Mouse (Mus musculus) thymus, postnatal 4 days (tissue): Measurements from ENCODE around the gene Atxn7l1.

Experiments
- DNase-seq: peaks from one replicate; pipeline ENCODE4 v3.0.0; 2021

The Atxn7l1 gene

GRCm38 (mm10) chr12:33183138-33183627, 35.7 kb downstream of the Atxn7l1 start:
- DNase-seq: no peak

GRCm38 (mm10) chr12:33184137-33184536, 36.6 kb downstream of the Atxn7l1 start:
- no peak for DNase-seq

GRCm38 (mm10) chr12:33185046-33185445, 37.6 kb downstream of the Atxn7l1 start:
- DNase-seq: no peak

GRCm38 (mm10) chr12:33186331-33186730, 38.8 kb downstream of the Atxn7l1 start:
- DNase-seq: no peak

- DNase-seq: no peak
Observed at GRCm38 (mm10) chr12:33190133-33190532, 42.6 kb downstream of the Atxn7l1 start.

- DNase-seq: no peak
Observed at GRCm38 (mm10) chr12:33190633-33191032, 43.1 kb downstream of the Atxn7l1 start.

- no peak for DNase-seq
Observed at GRCm38 (mm10) chr12:33193408-33193901, 46.0 kb downstream of the Atxn7l1 start.

DNA sequence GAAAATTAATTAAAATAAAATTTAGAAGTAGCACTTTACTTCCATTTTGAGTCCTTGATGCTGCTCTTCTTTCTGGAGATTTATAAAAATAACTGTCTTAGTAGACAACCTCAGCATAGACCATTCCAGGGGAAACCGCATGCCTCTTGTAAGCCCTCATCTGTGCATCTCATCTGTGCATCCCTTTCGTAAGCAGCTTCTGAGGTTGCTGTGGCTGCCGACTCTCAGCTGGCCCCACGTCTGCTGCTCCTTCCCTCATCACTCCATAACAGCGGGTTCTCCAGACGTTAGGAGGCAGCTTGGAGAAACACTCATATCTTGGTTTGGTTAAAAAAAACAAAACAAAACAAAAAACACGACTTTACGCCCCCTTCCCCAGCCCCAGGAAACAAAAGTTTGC, 47.7 kb downstream of the Atxn7l1 start:
- no peak for DNase-seq

DNA sequence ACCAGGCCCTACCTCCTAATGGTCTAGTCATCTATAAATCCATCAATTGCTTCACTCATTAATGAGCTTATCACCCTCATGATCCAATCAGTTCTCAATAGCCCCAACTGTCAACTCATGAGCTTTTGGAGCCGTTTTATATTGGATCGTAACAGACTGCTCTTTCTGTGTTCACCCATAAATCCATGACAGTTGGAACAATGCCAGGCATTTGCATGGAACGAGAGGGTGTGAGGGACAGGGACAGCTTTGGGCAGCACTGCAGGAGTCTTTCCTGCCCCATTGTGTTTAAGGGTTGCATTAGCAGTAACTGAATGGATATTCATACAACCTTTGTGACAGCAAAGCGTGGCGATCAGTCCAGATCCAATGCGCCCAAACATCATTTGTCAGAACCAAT, 49.8 kb downstream of the Atxn7l1 start:
- no peak for DNase-seq

DNA sequence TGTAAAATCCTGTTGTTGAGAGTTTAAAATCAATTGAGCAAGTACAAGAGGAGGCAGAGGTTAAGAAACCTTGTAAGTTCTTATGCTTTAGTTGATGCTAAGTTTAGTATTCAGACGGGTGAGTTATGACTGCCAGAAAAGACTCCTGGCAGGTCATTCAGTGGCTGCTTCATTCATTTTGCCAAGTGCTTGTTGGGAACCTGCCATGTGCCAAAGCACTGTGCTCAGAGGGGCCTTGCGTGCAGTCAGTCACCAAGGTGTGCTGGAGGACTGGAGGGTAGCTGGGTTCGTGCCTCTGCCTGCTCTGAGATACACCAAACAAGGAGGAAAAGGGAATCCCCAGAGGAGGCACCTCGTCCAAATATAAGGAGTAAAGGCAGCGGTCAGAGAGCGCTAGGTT, 50.3 kb downstream of the Atxn7l1 start:
- no peak for DNase-seq

GRCm38 (mm10) chr12:33201068-33201467, 53.6 kb downstream of the Atxn7l1 start:
- DNase-seq: no peak

DNA sequence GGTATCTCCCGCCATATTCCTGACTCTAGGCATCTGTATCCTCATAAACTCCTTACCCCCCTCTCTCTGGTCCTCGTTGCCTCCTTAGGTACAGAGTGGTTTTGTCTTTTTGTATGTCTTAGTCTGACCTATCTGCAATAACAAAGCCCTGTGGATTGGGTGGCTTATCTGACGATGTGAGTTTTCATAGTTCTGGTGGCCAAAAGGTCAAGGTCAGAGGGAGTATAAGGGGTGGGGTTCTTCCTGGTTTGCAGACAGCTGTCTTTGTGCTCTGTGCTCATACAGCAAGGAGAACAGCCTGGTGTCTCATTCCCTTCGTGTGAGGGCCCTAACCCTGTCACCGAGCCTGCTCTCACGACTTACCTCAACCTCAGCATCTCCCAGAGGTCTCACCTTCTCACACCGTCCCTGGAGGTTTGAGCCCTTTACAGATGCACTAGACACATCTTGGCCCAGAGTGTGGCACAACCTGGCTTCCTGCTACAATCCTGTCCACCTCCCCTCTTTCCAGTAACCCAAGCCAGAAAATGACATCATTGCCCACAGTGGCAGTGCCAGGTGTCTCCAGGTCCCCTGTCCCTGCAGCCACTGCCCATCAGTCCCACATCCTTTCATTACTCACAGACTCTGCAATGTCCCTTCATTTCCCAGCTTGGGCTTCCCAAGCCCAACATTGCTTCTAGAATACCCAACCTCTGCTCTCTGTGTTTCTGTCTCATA, 54.2 kb downstream of the Atxn7l1 start:
- DNase-seq: no peak

DNA sequence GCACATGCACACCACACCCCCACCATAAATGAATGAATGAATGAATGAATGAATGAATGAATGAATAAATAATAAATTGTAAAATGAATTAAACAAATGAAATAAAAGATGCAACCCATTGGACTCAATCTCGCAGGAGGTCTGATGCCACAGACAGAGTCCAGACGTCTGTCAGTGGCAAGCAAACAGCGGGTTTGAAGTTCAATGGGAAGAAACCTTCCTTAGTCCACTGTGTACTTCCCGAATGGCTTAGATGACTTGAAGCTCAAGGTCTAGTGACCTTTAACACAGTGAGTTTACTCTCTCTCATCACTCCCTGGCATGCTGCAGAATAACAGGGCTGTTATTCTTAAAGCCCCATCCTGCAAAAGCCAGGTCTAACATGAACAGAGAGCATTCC, 57.8 kb downstream of the Atxn7l1 start:
- no peak for DNase-seq

- no peak for DNase-seq
Observed at GRCm38 (mm10) chr12:33206300-33206699, 58.8 kb downstream of the Atxn7l1 start.

- no peak for DNase-seq
Observed at GRCm38 (mm10) chr12:33210856-33211255, 63.4 kb downstream of the Atxn7l1 start.

DNA sequence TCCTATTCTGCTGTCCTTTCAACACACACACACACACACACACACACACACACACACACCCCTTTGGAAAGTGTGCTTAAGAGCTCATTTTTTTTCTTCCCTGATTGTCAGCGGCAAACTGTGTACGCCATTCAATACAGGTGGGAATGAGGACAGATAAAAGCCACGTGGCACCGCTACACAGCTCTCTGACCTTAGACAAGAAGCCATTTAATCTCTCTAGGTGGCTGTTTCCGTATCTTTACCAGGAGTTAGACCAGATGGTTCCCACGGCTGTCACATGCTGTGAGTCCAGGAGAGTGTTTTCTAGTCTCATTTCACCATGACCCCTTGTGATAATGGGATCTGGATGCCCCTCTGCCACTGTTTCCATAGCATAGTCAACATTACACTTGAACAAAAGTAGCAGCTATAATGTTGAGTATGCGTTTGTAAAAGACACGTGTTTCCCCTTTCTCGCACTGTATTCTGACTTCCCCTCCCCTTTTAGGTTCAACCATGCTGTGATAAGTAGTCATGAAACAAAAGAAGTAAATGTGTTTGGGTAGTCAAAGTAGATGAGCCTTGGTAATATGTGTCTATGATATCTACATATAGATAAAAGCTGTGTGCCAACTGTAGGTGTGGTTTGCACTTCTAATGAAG, 70.8 kb downstream of the Atxn7l1 start:
- no peak for DNase-seq

DNA sequence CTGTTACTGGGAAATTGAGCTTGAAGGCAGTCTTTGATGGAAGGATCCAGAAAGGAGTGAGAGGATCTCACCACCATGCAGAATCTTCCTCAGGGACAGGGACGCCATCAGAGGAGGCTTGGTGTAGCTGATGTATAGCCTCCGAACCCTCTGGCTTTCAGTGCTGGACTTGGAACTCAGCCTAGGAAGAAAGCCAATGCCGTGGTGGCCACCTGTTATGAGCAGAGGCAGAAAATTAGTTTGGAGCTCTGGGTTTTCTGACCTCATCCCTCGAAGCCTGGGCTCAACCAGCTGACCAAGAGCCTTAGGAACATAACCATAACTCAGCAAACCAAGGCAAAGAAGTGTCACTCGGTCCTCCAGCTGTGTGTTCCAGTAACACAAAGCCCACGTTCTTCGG, 71.9 kb downstream of the Atxn7l1 start:
- DNase-seq: no peak

GRCm38 (mm10) chr12:33220081-33220480, 72.6 kb downstream of the Atxn7l1 start:
- no peak for DNase-seq

- no peak for DNase-seq
Observed at GRCm38 (mm10) chr12:33220509-33221051, 73.1 kb downstream of the Atxn7l1 start.

DNA sequence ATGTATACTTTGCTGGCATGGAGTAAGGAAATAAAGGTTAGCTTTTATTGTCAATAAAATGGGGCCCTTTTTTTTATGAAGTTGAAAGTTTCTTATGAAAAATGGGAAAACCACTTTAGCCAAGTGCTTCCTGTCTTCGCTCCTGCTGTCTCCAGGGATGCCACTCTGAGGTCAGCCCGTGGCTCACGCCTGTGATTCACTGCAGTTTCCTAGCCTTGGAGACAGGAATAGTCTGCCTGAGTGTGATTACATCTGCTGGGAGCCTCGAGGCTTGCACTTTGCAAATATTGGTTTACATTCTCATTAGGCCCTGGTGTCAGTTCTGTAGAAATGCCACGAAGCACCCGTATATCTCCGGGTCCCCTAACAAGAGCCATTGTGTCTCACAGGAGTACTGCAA, 74.7 kb downstream of the Atxn7l1 start:
- no peak for DNase-seq

DNA sequence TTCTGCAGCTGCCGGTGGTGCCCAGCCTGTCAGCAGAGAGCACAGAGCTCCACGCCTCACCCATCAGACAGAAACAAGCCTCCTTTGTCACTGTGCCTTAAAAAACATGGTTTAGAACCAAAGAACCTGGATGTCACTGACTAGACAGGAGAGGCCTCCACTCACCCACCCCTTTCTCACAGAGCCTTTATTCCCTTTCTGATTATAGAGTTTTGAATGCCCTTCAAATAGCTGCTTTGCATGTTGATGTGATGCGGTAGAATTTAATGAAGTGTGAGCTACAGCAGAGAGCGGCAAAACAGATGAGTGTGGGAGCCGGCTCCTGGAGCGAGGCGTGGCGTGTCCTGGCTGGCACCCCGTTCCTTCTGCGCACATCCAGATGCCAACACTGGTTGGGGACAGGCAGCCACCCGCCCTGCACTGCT, 77.6 kb downstream of the Atxn7l1 start:
- DNase-seq: no peak

DNA sequence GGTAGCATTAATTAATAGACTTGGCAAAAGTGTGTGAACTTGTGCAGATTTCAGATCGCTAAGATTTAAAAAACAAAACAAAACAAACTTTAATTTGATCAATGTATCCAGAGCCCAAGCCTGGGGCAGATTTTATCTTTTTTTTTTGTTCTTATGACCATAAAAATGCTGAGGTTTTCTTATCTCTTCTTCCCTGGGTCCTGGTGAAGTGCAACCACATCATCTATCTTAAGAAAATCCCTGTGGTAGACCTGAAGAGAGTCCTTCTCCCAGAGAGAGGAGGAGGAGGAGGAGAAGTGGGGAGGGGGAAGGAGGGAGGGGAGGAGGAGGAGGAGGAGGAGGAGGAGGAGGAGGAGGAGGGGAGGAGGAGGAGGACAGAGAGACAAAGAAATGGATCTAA, 78.5 kb downstream of the Atxn7l1 start:
- DNase-seq: no peak

GRCm38 (mm10) chr12:33226596-33226995, 79.1 kb downstream of the Atxn7l1 start:
- no peak for DNase-seq

GRCm38 (mm10) chr12:33235314-33235713, 87.8 kb downstream of the Atxn7l1 start:
- DNase-seq: no peak
